Mouse (Mus musculus) gastrocnemius, adult 2 months (tissue): ENCODE results near the gene Fgd5. TPM values are rescaled to one million over a fixed set of nuclear protein-coding genes. Genes with fewer than 3 reads are reported as not detected.
A peak's percentile ranks its signal among the peaks of the same experiment; 100 is the strongest.
"Not testable (repeated sequence)": the region's sequence is repeated elsewhere in the genome, so short reads cannot be mapped to it uniquely, and the experiment has no call there.

Source experiments
- DNase-seq: peaks from one replicate; pipeline ENCODE4 v3.0.0; 2022
- H3K27ac ChIP-seq: fragments of 200-600 bp; 2 replicates; pipeline ENCODE4 v1.8.1; 2022; ENCODE audit warnings: mild to moderate bottlenecking
- H3K4me3 ChIP-seq: fragments of 200-600 bp; 2 replicates; pipeline ENCODE4 v1.8.1; 2022; ENCODE audit warnings: mild to moderate bottlenecking, moderate library complexity
- CTCF ChIP-seq: fragments of 200-600 bp; IDR thresholded peaks from 2 replicates; pipeline ENCODE4 v1.8.1; 2022; ENCODE audit warnings: antibody characterized with exemption, mild to moderate bottlenecking, moderate library complexity
- intact Hi-C: fragments of 180-260 bp; cut with DNase I; formaldehyde crosslinking; loops from one replicate; pipeline ENCODE4 v1.15.1; 2025
- total RNA-seq, 2 experiments: library from RNA; stranded (reverse); gene quantifications; 2 replicates each; pipeline ENCODE4 v1.2.3; 2021

Gene Fgd5
- total RNA-seq, 2 experiments from 2014 or later = 9.0 to 11.3 TPM

DNA sequence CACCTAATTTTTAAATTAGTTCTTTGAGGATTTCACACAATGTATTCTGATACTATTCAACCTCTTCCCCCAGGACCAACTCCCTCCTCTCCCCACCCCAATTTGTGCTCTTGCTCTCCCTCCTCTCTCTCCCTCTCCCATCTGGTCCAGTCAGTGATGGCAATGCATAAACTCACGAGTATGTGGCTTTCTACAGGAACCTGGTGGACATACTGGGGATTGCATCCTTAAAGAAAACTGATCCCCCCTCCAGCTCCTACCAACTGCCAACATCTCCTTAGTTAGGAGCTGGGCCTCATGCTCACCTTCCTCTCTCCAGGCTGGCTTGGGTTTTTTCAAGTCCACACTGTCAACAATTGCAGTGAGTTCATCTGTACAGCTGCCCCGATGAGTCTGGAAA is 79.1 kb downstream of the Fgd5 start:
- intact Hi-C loops = no loop called here
- peak; percentile 17; the same call in 1 of the 2 replicates for TF ChIP-seq CTCF
- DNase-seq = no peak
- no peak overlapping the region for H3K27ac ChIP-seq
- H3K4me3 ChIP-seq = no peak overlapping the region

DNA sequence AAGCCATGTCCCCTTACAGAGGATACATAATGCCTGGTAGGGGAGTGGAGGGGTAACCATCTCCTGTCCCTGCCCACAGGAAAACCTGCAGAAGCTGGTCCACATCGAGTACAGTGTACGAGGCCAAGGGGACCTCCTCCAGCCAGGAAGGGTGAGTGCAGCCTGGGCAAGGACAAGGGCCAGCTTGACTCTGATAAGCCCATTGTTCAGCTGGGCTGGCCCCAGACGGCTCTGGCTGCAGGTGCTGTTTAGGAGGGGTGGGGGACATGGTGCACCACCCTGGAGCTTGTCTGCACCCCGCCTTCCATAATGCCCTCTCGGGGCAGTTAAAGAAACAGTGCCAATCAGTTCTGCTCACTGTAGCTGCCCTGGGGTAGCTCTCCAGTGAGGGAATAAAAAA is 83.0 kb downstream of the Fgd5 start:
- no peak overlapping the region for H3K4me3 ChIP-seq
- intact Hi-C loops = no loop called here
- H3K27ac ChIP-seq = peak overlapping the region; percentile 63
- peak; percentile 46 for DNase-seq
- no peak for TF ChIP-seq CTCF

DNA sequence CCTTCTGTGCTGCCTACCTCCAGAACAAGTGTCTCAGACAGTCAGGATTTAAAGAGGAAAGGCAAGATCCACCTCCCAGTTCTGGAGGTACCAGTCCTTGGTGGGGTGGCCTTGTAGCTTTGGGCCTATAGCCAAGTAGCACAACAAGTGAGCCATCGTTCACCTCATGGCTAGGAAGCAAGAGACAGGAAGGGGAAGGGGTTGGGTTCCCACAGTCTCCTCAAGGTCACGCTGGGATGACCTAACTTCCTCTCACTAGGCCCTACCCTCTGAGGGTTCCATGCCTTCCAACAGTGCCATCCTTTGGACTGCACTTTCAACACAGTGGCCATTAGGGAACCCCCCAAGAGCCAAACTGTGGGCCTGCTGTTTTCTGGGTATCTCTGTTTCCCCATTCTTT is 84.8 kb downstream of the Fgd5 start:
- TF ChIP-seq CTCF = no peak
- no peak for DNase-seq
- intact Hi-C loops = no loop called here
- Histone ChIP-seq H3K27ac (peak overlapping the region; percentile 63), H3K4me3 (no peak overlapping the region)

DNA sequence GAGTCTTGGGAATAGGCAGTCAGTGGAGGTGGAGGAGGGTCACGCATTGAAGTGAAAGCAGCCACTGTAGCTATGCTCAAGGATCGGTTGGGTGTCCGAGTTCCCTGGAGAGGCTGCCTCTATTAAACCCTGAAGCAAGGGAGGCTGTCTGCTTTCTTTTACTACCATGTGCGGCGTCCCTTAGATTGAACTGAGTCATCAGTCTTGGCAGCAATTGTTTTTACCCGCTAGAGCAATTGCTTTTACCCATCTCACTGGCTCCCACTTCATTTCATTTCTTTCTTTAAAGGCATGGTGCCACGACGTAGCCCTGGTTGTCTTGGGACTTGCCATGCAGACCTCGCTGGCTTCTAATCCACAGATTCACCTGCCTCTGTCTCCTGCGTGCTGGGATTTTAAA is 85.4 kb downstream of the Fgd5 start:
- intact Hi-C loops = no loop called here
- no peak for TF ChIP-seq CTCF

DNA sequence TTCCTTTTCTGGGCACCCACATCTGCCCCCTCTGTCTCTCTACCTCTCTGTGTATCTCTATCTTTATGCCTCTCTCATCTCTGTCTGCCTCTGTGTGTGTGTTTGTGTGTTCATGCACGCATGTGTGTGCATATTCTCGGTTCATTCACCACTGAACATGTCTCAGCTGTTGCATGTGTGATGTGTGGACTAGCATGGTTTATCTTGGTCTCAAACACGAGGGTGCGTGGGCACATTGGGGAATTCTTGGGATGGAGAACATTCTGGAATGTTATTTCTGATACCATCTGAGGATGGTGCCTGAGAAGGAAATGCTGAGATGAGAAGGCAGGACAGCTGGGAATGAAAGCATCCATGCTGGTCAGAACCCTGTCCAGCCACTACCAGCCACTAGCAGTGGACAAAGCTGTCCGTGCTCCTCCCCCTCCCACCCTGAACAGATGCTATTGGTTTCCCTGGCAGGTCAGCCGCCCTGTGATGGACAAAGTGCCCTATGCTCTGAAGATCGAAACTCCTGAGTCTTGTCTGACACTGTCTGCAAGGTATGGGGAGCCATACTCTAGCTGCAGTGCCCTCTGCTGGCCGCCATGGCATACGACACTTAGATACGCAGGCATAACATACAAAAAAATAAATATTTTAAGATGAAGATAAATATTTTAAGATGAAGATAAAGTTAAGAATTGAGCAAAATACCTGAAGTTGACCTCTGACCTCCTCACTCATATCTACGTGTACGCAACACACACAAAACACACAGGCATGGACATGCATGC is 87.2 kb downstream of the Fgd5 start:
- peak; percentile 80 for TF ChIP-seq CTCF
- Histone ChIP-seq H3K27ac (no peak overlapping the region), H3K4me3 (no peak overlapping the region)
- peak; percentile 67 for DNase-seq
- intact Hi-C loops = loop anchor here (1.0 to 5.0 kb wide), 4 partner anchors 89 to 289 kb away; partner anchors contain the start of gene Fgd5

More for the DNA sequence above, 85.4 kb downstream of the Fgd5 start:
- H3K4me3 ChIP-seq = no peak overlapping the region; the same call in 1 of the 2 replicates
- peak overlapping the region; percentile 63 for H3K27ac ChIP-seq
- no peak for DNase-seq

DNA sequence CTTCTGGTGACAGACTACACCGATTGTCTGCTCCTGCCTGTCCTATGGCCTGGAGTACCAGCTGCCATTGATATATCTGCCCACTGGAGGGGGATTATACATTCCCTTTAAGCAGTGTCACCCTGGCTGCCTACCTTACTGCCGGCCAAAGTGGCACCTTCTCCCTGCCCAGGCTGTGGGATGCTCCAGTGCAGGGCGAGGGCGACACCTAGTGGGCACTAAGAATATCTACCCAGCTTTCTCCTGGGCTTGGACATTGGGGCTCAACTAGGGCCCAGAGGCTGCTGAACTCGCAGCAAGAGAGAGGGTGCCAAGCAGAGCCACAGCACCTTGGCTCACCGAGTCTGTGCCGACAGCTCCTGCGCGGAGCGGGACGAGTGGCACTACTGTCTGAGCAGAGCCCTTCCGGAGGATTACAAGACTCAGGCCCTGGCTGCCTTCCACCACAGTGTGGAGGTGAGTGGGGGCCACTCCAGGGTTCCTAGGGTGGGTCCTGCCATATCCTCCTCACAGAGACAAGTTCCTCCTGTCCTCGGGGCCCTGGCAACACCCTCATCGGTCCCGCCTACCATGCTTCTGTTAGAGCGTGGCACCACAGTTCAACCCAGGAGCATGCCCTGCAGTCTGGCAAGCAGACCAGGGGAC is 88.6 kb downstream of the Fgd5 start:
- TF ChIP-seq CTCF = peak; percentile 100
- Histone ChIP-seq H3K4me3 (no peak overlapping the region), H3K27ac (no peak overlapping the region)
- DNase-seq = peak; percentile 82
- intact Hi-C loops = loop anchor here (5.0 kb wide), 3 partner anchors 90 to 290 kb away; partner anchors contain the start of gene Fgd5

DNA sequence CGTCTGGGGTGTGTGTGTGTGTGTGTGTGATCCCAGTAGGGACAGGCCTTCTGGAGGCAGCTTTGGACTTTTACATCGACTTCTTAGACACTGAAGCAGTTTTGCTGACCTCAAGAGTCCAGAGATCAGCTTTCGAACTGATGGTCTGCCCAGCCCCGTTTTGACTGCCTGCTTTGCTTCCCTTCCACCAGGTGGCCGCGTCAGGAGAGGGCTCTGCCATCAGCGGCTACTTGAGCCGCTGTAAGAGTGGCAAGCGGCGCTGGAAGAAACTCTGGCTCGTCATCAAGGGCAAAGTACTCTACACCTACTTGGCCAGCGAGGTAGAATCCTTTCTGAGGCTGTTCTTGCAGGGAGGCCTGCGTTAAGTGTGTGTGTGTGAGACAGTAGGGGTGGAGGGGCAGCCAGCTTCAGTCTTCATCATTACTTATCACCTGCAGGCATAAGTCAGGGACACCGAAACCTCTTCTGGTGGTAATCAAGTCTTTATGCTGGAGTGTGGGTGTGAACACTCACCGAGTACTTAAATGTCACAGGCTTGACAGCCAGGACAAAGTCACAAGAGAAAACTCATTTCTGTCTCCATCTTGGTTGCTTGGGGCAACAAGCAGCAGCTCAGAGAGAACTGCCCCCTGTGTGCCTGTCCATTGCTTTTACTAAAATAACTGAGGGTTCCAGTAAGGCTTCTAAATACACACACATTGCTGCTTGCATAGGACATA is 92.6 kb downstream of the Fgd5 start:
- Histone ChIP-seq H3K27ac (peak overlapping the region; percentile 57), H3K4me3 (no peak overlapping the region)
- TF ChIP-seq CTCF = peak; percentile 60
- intact Hi-C loops = no loop called here
- DNase-seq = peak; percentile 79

DNA sequence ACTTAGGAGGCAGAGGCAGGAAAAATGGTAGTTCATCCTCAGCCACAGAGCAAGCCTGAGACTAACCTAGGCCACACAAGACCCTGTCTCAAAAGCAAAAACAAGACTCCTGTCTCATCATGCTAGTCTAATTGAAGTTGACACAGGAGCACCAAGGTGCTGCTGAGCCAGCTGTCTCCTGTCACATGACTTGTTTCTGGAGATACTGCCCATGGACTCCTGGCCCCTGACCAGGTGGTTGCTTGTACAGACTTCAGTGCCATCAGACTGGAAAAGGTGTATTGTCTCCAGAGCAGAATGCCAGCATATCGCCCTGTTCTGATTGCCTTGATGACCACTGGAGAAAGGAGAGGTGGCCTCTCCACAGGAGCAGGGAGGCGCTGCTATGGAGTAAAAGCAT is 102.1 kb downstream of the Fgd5 start:
- intact Hi-C loops = no loop called here
- Histone ChIP-seq H3K4me3 (no peak overlapping the region), H3K27ac (no peak overlapping the region)
- DNase-seq = no peak
- TF ChIP-seq CTCF = no peak

DNA sequence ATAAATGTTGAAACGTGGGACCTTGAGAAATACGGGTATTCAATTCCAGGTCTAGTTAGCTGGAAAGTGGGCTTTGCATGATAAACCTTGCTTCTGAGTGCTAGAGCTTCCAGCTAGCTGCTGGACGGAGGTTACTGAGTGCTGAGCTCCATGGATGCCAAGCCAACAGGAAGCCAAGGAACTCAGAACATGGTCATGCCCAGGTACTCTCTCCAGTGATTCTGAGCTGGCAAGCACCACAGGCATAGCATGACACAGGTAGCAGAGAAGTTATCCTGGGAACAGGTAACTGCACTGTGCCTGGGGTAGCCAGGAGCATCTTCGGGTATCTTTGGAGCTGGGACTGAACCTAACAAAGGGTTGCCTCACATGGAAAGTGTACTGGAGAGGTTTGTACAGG is 104.1 kb downstream of the Fgd5 start:
- TF ChIP-seq CTCF = no peak
- intact Hi-C loops = no loop called here
- H3K27ac ChIP-seq = no peak overlapping the region

DNA sequence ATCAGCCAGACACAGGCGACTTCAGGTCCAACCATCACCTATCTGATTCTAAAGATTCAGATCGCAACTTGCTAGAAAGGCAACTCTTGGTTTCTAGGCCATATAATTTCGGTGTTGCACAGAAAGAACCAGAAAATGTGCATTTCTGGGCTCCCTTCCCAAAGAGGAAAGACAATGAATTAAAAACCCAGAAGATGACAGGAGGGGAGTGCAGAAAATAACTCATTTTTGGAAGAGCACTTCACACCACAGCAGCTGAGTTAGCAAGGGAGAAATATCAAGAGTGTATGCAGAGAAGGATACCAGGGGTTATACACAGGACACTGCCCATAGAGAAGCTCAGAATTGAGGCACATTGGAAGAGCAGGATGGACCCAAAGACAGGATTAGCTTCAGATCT is 106.3 kb downstream of the Fgd5 start:
- intact Hi-C loops = no loop called here

More for the DNA sequence above, 104.1 kb downstream of the Fgd5 start:
- DNase-seq = no peak
- H3K4me3 ChIP-seq = no peak overlapping the region

DNA sequence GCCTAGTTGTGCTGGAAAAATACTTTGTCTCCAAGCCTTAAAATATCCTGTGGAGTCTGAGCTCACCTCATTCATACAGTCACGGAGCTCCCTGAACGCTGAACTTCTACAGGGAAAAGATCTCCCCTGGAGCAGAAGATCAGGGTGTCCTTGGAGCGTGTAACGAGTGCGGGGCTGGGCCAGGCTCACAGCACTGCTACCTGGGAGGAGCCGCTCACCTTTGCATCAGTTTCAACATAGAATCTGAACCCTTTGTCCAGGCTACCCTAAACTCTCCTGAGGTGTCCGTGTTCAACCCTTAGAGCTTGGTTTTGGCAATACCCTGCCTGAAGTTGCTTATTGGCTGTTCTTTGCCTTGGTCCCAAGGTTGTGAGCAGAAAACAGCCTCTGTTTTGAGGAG is 110.5 kb downstream of the Fgd5 start:
- H3K4me3 ChIP-seq, DNase-seq, intact Hi-C loops, H3K27ac ChIP-seq: not testable (repeated sequence)

More for the DNA sequence above, 106.3 kb downstream of the Fgd5 start:
- TF ChIP-seq CTCF = no peak
- no peak for DNase-seq
- Histone ChIP-seq H3K4me3 (no peak overlapping the region), H3K27ac (no peak overlapping the region)

DNA sequence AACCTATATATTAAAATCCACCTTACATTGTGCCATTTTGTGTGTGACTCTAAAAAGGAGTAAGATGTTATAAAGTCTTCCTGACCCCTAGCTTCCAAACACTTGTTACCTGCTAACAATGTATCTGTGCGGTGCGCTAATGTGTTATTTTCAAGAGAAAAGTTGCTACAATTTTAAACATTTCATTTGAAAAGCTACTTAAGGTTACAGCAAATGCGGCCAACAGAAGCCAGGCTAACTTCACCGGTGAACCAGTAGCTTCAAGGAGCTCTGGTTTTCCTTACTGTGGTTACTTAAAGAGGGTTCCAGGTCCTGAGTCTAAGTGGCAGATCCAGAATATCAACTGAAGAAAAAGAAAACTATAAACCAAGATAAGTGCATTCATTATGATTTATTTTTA is 111.3 kb downstream of the Fgd5 start:
- DNase-seq = no peak
- no peak for TF ChIP-seq CTCF
- Histone ChIP-seq H3K27ac (no peak overlapping the region), H3K4me3 (no peak overlapping the region; the same call in 1 of the 2 replicates)
- intact Hi-C loops = loop anchor here (5.0 kb wide), 1 partner anchor 92 kb away; the partner anchor contains the start of gene Mrps25

DNA sequence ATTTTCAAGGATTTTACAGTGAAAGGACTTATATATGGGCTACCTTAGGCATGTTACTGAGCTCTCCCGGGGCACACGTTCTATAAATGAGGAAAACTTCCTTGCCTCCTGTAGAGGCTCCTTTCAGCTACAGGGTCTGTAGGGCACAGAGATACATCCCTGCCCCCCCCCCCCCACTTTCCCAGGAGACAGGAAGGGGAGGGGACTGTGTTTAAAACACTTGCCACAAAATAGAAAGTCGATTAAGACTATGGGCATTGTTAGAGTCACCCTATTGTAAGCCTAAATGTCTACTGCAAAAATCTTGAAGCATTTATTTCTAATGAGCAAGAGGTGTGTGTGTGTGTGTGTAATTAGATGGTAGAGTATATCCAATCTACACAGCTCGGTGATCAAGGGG is 111.8 kb downstream of the Fgd5 start:
- no peak for DNase-seq
- no peak for TF ChIP-seq CTCF
- intact Hi-C loops = loop anchor here (5.0 kb wide), 1 partner anchor 92 kb away; the partner anchor contains the start of gene Mrps25

More for the DNA sequence above, 111.8 kb downstream of the Fgd5 start:
- peak overlapping the region; percentile 97 for H3K4me3 ChIP-seq
- peak overlapping the region; percentile 98 for H3K27ac ChIP-seq
